Mouse (Mus musculus) CH12.LX (cell line): Measurements from ENCODE around the gene P4hb.

Experiments used
- BHLHE40 ChIP-seq: IDR thresholded peaks from 2 replicates; pipeline ENCODE4 v1.6.1; 2011; ENCODE audit warnings: mild to moderate bottlenecking, low read depth, low read length, improper control_type of control experiment
- CTCF ChIP-seq, 2 experiments: IDR thresholded peaks in 1 of 2; conservative IDR thresholded peaks in 1 of 2; 2 replicates each; pipeline ENCODE4 v1.5.1; 2011 to 2012; ENCODE audit warnings: low read depth in 2 of 2, low read length in 2 of 2, improper control_type of control experiment in 1 of 2, inconsistent platforms in 1 of 2, mild to moderate bottlenecking in 1 of 2, moderate library complexity in 1 of 2
- ELF1 ChIP-seq: IDR thresholded peaks from 2 replicates; pipeline ENCODE4 v1.6.1; 2014; ENCODE audit warnings: low read depth, mild to moderate bottlenecking, inconsistent platforms, low read length, improper control_type of control experiment
- GABPA ChIP-seq: IDR thresholded peaks from 2 replicates; pipeline ENCODE4 v1.6.1; 2012; ENCODE audit warnings: low read depth, low read length, improper control_type of control experiment, inconsistent platforms; ENCODE audit not compliant: insufficient replicate concordance
- MAZ ChIP-seq: IDR thresholded peaks from 2 replicates; pipeline ENCODE4 v1.6.1; 2012; ENCODE audit warnings: low read depth, mild to moderate bottlenecking, inconsistent platforms, low read length, improper control_type of control experiment, moderate library complexity
- MEF2A ChIP-seq: IDR thresholded peaks from 2 replicates; pipeline ENCODE4 v1.6.1; 2014; ENCODE audit warnings: low read depth, mild to moderate bottlenecking, inconsistent platforms, low read length, improper control_type of control experiment, borderline replicate concordance
- POLR2A ChIP-seq: IDR thresholded peaks from 2 replicates; pipeline ENCODE4 v1.6.1; 2011; ENCODE audit warnings: low read depth, mild to moderate bottlenecking, improper control_type of control experiment, low read length
- POLR2AphosphoS2 ChIP-seq: IDR thresholded peaks from 2 replicates; pipeline ENCODE4 v1.6.1; 2011; ENCODE audit warnings: low read depth, low read length, improper control_type of control experiment
- RAD21 ChIP-seq: IDR thresholded peaks from 2 replicates; pipeline ENCODE4 v1.6.1; 2011; ENCODE audit warnings: low read depth, mild to moderate bottlenecking, low read length, improper control_type of control experiment, moderate library complexity
- TBP ChIP-seq: conservative IDR thresholded peaks from 2 replicates; pipeline ENCODE4 v1.6.1; 2011; ENCODE audit warnings: low read depth, low read length, improper control_type of control experiment
- USF1 ChIP-seq: IDR thresholded peaks from 2 replicates; pipeline ENCODE4 v1.6.1; 2014; ENCODE audit warnings: low read depth, mild to moderate bottlenecking, inconsistent platforms, low read length, improper control_type of control experiment
- ZC3H11A ChIP-seq: IDR thresholded peaks from 2 replicates; pipeline ENCODE4 v1.6.1; 2012; ENCODE audit warnings: low read depth, mild to moderate bottlenecking, inconsistent platforms, low read length, improper control_type of control experiment

DNA sequence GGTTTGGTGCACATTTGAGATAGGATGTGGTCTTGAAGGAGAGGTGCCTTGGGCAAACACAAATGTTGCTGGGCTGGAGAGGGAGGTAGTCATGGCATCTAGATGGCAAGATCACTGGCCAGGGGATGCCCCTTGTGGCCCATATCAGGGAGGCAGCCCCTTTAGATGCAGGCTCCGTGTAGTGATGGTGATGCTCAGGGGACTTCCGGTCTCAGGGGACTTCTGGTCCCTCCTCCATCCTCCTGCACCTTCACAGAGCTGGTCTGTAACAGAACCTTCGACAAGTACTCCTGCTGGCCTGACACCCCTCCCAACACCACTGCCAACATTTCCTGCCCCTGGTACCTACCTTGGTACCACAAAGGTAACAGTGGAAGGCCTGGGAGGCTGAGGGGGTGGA is 37.2 kb downstream of the P4hb start:
- no peak for TF ChIP-seq POLR2A
- TF ChIP-seq CTCF (conservative IDR thresholded peaks at IDR 0.05 in 1 of 2, IDR thresholded peaks at IDR 0.05 in 1 of 2; ENCODE audit: low read depth in 2 of 2, low read length in 2 of 2): no peak
- no peak for TF ChIP-seq USF1
- no peak for TF ChIP-seq MAZ
- TF ChIP-seq RAD21: no peak
- no peak for TF ChIP-seq BHLHE40
- TF ChIP-seq POLR2AphosphoS2: no peak
- peak; percentile 72 for TF ChIP-seq ELF1
- TF ChIP-seq GABPA: no peak
- TF ChIP-seq ZC3H11A: no peak
- no peak for TF ChIP-seq MEF2A
- no peak for TF ChIP-seq TBP
